Mouse (Mus musculus) thymus, adult 2 months (tissue): ENCODE results near the gene Pcare.

Experiments
- CTCF ChIP-seq: fragments of 200-500 bp; IDR thresholded peaks from 2 replicates; pipeline ENCODE4 v1.5.1; 2012; ENCODE audit warnings: mild to moderate bottlenecking, control low read depth, low read length, moderate library complexity, borderline replicate concordance; ENCODE audit not compliant: control insufficient read depth, poor library complexity, insufficient read depth; ENCODE audit errors: extremely low read depth
- POLR2A ChIP-seq: fragments of 200-500 bp; IDR thresholded peaks from 2 replicates; pipeline ENCODE4 v1.6.1; 2012; ENCODE audit warnings: mild to moderate bottlenecking, low read length, control low read depth, moderate library complexity; ENCODE audit not compliant: control insufficient read depth, poor library complexity, insufficient read depth; ENCODE audit errors: extremely low read depth

DNA sequence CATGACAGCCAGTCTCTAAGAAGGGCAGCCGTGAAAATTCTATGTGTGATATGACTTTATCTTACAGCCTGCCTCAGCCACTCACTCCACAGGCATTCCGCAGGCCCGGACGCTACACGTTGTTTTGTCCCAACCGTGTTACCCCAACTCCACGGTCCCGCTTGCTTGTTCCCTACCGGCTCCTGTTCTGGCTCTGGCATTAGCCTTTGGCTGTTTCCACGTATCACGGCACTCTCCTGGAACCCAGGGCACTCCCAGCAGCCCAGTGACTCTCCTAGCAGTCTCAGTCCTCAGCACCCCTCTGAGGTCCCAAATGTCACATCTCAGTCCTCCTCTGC is 54.1 kb downstream of the Pcare start:
- TF ChIP-seq POLR2A (no peak), CTCF (no peak)
